Mouse (Mus musculus) right cerebral cortex, postnatal 4 days (tissue): ENCODE measurements around the gene Engase.

Source experiments
- DNase-seq: peaks from one replicate; pipeline ENCODE4 v3.0.0-alpha.2; 2022

Gene Engase

DNA sequence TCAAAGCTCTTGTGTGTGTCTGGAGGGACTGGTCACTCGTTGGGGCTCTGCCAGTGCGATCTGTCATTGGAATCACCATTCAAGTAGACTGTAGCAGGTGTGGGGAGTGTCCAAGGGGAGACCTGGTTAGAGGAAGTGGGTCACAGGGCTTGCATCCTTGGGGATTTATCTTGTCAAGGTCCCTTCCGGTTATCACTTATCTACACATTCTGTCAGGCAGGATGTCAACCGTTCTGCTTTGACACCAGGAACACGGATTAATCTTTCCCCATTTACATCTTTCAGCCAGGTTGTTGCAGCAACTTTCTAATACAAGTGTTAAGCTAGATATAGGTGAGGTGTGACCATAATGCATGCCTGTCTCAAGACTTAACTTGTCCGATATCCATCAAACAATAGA is 20.8 kb upstream of the Engase start:
- DNase-seq = no peak

DNA sequence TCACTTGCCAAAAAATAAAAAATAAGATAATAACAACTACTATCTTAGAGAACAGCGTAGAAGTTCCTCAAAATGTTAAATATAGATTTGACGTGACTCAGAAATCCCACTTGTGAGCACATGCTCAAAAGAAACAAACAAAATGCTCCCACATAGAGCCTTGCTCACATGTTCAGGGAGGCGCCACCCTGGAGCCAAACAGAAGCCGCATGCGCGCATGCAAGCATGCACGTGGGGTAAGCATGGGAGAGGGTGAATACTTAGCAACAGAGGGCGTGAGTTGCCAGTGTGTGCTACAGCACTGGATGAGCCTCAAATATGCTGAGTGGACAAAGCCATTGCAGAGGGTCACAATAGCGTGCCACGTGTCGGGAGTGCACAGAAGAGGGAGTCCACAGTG is 19.7 kb upstream of the Engase start:
- no peak for DNase-seq

DNA sequence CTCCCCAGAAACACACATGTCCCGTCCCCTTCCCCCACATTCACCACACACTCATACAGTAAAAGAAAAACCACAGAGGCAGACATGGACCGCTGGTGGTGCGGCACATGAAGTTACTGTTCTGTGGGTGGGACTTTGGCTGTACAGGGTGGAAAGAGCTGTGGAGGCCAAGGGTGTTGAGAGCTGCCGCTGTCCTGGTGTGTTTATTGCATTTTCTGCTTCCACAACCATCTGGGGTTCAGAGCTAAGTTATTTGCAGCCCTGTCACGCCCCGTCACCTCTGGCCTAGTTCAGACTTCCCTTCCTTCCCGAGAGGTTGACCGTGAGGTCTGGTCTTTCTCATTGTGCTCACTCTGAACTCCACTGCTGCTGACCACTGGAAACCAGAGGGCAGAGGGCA is 17.6 kb upstream of the Engase start:
- DNase-seq = no peak

DNA sequence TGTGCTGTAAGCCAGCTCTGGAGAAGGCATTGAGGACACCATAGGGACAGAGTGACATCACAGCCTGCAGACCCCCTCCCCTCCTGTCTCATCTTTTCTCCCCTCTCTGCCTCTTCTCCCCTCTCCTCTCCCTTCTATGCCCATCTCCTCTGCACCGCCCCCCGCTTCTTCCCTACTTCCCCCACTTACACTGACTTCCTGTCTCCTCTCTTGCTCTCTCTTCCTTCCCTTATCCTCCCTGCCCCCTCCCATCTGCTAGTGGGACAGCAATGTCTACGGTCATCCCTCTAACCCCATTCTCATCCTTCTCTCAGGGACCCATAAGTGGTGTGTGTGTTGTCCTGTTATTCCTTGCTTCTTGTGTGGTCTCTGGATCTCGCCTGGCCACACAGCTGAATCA is 17.1 kb upstream of the Engase start:
- DNase-seq = no peak

DNA sequence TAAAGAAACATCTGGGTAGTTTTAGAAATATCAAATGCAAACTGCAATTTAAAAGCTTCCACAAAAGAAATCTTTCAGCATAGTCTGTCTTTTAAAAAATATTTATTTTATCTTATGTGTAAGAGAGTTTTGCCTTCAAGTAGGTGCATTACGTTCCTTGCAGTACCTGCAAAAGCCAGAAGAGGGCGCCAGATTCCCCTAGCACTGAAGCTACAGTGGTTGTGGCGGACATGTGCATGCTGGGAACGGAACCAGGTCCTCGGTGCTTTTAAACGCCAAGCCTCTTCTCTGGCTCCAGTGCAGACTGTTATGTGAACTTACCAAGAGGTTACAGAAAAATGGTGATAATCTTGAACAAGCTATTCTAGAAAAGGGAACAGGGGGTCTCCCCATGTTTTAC is 16.3 kb upstream of the Engase start:
- no peak for DNase-seq

DNA sequence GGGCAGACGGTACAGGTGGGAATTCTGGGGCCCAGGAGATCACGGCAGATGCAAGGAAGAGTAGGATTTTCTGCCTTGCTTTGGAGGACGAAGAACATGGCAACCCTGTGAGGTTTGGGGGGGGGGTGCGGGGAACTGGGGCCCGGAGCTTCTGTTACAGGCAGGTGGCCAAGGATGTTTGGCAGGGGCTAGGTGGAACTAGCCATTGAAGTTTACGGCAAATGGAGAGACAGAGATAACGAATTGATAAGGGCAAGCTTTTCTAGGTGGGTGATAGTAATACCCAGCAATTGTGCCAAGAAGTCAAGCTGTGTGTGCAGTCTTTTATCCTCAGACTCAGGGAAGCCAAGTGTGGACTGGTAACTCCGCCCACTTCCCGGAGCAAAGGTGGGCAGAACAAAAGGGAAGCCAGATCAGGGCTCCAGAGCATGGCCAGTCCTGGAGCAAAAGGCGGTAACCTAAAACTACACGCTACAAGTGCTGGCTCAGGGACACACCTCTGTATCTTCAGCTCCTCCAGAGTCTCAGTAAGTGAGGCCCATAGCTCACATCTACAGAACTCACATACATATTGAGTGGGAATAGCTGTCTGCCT is 9.1 kb upstream of the Engase start:
- DNase-seq = no peak

DNA sequence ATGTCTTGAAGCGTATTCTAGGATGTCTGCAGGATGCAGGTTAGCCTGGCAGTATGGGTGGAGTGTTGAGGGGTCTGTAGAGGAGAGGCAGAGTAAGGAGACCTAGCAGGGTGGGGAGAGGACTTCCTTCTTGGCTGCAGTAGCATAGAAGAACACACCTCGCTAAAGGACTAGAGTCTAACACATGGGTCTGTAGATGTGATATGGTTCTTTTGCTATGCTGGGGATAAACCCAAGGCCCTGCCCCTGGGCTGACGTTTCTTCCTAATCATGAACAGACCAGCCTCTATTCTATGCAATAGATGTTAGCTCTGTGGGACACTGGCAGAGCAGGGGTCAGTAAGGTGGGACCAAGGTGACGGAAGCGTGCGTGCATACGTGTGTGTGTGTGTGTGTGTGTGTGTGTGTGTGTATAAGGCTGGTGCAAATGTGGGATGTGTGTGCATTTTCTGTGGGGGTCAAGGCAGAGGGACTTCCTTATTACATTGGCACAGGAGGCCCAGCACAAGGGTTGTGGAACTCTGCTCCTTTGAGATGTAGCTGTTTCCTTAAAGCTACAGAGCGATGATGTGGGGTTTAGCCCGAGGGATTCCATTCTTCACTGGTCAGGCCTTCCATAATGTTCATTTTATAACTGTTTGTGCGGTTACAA is 7.0 kb upstream of the Engase start:
- no peak for DNase-seq

DNA sequence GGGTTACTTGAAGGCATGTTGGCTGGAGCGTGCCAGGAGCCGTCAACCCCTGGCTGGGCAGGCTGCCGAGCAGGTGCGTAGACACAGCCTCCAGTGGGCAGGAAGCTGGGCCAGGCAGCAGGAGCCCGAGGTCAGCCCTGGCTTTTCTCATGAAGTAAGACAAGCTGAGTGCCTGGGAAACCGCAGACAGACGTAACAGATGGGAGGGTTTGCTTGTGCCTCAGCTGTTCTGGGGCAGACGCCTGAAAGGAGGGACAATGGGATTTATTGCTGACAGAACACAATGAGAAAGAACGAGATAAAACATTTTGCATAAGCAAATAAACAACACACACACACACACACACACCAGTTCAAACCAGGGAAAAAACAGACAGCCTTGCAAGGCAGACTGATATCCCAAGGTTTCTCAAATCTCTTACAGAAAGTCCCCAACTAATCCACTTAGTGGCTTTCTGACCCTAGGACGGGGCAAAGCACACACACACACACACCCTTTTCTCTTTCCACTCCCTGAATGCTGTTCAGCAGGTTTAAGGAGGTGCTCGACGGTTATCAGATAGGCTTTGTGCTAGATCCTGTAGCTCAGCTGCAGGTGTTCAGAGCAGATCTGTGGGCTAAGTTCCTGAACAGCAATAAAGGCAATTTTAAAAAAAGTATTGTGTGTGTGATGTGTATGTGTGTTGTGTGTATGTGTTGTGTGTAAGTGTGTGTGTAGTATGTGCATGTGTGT is 6.2 kb upstream of the Engase start:
- DNase-seq = no peak

DNA sequence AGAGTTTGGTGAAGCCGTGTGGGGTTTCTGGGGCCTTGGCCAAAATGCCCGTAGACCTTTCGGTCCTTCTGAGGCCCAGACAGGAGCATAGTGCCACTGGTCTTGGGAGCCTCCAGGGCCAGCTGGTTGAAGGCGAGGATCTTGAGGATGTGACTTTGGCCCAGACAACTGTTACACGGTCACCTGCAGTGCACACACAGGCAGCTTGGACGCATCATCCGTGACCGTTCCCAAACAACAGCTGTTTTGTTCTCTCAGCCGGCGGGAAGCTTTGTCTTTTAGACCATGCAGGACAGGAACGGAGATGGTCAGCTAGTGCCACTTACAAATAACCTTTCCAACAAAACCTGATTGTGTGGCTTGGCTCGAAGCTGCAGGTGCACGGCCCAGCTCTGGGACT is 5.0 kb upstream of the Engase start:
- no peak for DNase-seq

DNA sequence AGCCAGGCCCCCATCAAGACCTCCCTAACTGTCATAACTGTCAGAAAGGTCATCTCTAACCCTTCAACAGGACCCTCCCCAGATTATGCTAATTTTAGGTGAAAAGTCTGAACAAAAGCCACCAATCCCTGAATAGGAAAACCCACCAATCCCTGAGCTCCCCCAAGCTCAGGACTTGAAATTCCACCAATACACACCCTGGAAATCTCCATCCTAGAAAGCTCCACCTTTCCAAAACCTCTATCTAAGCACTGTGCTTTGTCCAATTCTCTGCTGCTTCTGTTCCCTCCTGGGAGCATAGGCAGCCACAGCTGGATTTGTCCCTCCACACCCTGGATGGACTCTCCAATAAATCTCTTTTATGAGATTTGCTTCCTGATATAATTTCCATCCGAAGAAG is 3.5 kb upstream of the Engase start:
- DNase-seq = no peak

DNA sequence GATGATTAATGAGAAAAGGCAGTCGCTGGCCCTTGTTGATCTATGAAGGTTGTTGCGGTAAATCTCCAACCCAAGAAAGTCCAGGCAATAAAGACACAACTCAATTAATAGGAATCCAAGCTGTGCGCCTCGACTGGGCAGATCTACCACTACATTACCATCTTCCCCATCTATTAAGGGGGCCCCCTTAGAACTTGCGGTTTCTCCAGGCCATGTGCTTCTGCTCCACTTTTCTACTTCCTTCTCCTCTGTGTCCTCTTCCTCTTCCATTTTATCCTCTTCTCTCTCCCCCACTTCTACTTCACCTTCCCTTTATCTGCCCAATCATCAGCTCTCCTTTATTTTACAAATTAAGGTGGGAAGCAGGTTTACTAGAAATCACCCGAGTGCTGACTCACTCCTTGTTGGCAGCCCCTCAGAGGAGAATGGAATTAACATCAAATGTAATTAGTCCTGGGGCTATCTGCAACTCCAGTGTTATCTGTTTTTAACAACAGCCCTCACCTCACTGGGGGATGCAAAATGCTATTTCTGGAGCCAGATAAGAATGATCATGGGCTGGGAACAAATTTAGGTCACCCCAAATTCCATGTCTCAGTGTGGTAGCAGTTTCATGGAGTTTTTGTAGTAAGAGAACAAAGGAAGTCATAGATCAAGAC is 2.7 kb upstream of the Engase start:
- DNase-seq = no peak

DNA sequence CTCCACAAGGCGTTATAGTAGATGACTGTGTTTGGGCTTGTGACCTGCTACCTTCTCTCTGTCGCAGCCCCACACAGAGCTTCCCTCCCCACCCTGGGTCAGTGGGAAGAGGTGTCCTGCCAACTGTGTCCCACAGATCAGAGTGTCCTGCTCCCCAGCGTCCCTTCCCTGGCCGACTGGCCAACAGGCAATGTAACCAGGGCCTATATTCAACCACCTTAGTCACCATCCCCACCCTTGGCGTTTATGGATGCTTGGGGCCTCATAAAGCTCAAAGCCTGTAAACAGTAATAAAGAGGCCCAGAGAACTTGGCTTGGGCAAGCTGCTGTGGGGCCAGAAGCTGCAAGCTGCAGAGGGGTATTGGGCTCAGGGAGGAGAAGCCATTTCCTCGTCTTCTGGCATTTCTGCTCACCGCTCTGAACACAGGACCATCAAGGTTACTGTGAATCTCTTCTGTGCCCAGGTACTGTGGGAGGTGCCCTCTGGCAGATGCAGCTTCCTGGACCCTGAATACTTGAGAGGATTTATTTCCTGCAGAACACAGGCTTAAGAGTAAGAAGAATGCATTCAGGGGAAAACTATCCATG is 1.0 kb upstream of the Engase start:
- DNase-seq = no peak

DNA sequence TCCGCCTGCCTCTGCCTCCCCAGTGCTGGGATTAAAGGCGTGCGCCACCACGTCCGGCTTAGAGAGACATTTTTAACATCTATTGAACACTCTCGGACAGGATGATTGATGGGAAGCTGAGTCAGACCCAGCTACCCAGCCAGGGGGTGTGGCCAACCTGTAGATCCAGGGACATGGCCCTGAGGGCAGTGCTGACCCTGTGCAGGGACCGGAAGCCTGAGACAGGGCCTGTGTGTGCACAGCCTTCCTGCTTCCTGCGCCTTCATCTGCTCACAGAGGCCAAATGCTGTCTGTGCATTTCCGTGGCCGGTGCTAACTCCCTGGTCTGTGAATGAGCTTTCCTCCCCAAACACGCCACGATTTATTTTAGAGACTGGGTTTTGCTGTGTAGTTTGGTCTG is 3.1 kb downstream of the Engase start:
- no peak for DNase-seq

DNA sequence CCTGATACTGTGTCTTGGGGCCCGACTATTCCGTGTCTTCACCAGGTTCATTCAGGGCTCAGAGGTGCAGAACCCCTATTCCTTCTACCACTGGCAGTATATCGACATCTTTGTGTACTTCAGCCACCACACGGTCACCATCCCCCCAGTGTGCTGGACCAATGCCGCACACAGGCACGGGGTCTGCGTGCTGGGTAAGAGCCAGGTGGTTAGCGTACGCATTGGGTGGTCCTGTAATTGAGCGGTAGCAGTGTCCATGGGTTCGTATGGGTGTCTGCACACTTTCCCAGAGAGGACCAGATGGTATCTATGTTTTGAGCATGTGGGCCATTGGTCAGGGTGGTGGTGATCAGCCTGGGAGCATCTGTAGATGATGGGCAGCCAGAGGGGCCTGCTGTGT is 4.6 kb downstream of the Engase start:
- DNase-seq = no peak

DNA sequence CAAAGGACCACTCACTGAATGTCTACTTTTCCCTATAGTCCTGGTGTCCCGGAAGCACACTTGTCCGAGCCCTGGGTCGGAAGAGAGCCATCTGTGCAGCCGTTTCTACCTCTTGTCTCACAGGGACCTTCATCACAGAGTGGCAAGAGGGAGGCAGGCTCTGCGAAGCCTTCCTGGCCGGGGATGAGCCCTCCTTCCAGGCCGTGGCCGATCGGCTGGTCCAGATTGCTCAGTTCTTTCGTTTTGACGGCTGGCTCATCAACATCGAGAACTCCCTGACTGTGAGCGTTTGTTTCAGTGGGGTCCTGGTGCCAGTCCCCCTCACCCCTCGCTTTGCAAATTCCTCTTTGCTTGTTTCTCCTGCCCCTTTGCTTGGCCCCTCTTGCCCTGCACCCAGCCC is 5.1 kb downstream of the Engase start:
- no peak for DNase-seq

DNA sequence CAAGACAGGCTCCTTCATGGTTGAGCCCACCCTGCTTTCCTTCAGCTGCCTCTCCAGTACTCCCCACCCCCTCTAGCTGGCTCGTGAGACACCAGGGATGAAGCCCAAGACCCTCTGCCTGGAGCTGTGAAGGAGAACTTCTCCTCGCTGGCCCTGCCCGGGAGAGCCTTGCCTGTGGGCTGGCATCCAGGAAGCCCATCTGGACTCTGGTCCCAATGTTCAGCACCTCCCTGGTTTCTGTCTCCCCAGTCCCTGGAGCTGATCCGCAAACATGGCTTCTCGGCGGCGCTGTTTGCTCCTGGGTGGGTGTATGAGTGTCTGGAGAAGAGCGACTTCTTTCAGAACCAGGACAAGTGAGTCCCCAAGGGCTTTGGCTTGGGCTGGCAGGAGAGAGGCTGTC is 7.5 kb downstream of the Engase start:
- no peak for DNase-seq

DNA sequence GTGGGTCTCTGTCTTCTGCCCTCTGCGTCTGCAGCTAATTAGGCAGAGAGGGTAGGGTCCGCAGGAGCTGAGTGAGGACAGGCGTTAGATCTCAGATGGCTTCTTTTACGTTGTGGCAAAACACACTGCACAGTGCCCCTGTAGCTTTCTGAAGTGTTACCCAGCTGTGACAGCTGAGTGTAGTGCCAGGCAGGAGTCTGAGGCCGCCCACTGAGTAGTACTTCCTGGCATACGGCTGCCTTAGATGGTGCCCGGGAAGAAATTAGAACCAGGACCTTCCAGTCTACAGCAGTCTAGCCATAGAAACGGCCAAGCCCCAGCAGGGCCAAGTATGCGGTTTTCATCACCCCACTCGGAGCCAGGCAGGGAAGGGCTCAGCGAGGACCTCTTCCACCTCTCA is 8.7 kb downstream of the Engase start:
- DNase-seq = no peak

DNA sequence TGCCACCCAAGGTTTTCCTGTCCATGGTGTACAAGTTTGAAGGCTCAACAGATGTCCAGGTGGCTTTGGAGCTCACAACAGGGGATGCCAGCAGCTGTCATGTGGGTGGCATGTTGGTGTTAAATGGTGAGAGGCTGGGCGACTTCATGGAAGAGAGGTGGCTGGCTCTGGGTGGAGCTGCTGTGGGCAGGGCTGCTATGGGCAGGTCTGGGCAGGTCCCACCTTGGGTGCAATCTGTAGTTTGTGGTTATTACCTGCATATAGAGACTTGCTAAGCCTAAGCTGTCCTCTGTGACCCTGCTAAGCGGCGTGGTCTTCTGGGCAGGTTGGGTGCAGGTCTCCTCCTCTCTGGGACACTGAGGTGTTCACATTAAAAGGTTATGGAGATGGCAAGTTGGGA is 9.2 kb downstream of the Engase start:
- no peak for DNase-seq

DNA sequence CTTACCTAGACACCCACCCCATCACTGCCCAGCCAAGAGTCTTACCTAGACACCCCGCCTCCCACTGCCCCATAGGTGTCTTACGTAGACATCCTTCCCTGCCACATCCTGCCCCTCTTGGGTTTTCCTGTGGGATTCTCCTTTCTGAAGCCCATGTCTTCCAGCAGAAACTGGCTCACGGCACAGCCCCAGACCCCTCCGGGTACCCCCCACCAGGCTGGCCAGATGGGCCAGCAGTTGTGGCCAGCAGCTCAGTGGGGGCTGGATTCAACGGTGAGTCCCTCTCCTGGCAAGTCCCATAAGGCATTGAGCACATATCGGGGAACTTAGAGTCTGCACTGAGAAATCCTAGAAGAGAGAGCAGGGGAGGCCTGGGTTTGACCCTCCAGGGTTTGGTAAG is 9.7 kb downstream of the Engase start:
- no peak for DNase-seq

DNA sequence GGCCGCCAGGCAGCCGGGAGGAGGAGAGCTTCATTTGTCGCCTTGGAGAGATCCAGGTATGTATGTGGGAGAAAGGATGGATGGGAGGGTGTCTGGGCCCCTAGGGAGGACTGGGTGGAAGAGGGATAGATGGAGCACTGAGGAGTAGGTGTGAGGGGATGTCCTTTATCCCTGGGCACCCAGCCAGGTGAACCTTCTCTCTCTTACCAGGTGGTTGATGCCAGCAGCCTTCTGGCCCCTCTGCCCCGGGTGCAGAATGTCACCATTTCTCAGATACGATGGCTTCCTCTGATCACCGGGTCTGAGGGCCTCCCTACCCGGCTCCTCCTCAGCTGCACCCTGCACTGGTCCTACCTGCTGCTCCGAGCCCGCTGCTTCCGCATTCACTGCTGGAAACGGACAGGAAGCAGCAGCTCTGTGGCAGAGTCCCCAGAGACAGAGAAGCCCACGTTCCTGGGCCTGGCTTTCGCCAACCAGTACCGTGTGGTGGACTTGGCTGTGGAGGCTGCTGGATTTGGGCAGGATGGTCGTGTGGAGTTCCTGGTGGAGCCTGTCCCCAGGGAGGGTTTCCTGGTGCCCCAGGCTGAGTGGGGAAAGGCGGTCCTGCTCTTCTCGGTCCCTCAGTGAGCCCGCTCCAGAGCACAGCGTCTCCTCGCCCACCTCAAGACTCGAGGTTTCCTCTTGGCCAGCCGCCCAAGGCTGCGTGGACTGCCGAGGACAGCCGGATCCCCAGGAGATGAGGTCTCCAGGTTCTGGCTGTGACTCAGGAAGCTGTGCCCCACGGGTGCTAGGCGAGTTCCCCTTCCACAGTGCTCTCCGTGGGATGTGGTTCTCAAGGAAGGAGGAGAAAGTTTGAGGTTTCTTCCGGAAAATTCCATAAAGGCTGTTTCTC is 10.5 kb downstream of the Engase start:
- DNase-seq = no peak

DNA sequence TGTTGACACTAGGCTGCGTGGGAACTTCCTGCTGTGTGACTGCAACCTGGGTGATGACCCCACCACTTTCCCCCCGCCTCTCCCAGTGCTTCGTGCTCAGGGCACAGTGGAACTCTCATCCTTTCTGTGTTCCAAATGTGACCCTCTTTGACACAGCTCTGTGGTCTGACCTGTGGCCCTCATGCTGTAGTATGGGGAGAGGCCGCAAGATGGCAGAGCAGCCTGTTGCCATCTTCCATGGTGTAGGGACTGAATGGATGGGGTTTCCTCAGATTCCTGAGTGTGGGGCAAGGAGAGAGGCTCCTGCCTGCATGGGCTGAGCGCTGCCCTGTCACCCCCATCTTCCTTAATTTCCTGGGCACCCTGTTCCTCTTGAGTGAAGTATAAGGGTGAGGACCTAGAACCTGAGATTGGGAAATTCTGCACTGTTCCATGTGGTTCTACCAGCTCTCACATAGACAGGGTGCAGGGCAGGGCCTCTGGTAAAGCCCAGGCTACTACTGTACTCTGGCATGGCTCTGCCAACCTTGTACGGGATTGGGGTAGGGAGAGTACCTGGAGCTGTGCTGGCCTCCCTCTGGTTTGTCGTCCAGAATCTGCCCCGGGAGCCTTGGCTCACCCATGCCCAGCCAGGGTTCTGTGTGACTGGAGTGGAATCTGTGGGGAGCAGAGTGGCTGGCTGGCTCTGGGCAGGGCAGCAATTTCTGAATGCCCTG is 11.7 kb downstream of the Engase start:
- DNase-seq = no peak

DNA sequence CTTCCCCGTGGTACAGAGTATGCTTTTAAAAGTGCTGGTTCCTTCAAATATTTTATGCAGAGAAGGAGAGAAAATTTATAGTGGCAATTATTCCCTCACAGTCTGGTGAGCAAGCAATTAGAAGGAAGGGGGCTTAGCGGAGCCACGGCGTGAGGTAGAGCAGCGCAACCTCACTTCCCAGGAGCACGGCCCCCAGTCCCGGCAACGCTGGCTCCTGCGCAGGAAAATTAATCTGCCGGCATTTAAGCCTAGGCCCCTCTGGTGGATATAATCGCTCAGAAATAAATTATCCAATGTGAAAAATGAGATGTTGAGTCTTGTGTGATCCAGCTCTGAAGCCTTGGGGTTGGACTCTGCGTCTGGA is 12.3 kb downstream of the Engase start:
- DNase-seq = no peak
